Mouse (Mus musculus): ENCODE results near the gene Pcgf2.
"Not testable (repeated sequence)": the region's sequence is repeated elsewhere in the genome, so short reads cannot be mapped to it uniquely, and the experiment has no call there.

Pcgf2 gene

GRCm38 (mm10) chr11:97700003-97700745, at the start of gene Pcgf2:
Gene Pcgf2, minus strand, starts transcription at chr11:97700497.
- peak; percentile 82 to 85 for DNase-seq (ENCODE audit: low spot score in 2 of 2)

- DNase-seq (ENCODE audit: low spot score in 2 of 2) = no peak
Measured at GRCm38 (mm10) chr11:97748496-97748895, 48.2 kb upstream of the Pcgf2 start.

- no peak for DNase-seq (ENCODE audit: low spot score in 2 of 2)
Measured at GRCm38 (mm10) chr11:97747773-97748172, 47.5 kb upstream of the Pcgf2 start.

GRCm38 (mm10) chr11:97745331-97745721, 45.0 kb upstream of the Pcgf2 start:
- no peak for DNase-seq (ENCODE audit: low spot score in 2 of 2)

- peak; percentile 99 for DNase-seq (ENCODE audit: low spot score in 2 of 2)
Measured at GRCm38 (mm10) chr11:97744718-97745330, 44.5 kb upstream of the Pcgf2 start.

- DNase-seq (ENCODE audit: low spot score in 2 of 2) = no peak
Measured at GRCm38 (mm10) chr11:97744063-97744717, 43.9 kb upstream of the Pcgf2 start, which contains the start of gene Pip4k2b. Gene Pip4k2b, minus strand, starts transcription at chr11:97744704.

GRCm38 (mm10) chr11:97743423-97743822, 43.1 kb upstream of the Pcgf2 start:
- DNase-seq (ENCODE audit: low spot score in 2 of 2) = no peak

GRCm38 (mm10) chr11:97742591-97742990, 42.3 kb upstream of the Pcgf2 start:
- no peak for DNase-seq (ENCODE audit: low spot score in 2 of 2)

GRCm38 (mm10) chr11:97742157-97742556, 41.9 kb upstream of the Pcgf2 start:
- DNase-seq (ENCODE audit: low spot score in 2 of 2) = no peak

- DNase-seq (ENCODE audit: low spot score in 2 of 2) = peak; percentile 59 to 67
Measured at GRCm38 (mm10) chr11:97740190-97740589, 39.9 kb upstream of the Pcgf2 start.

GRCm38 (mm10) chr11:97739155-97739554, 38.9 kb upstream of the Pcgf2 start:
- no peak for DNase-seq (ENCODE audit: low spot score in 2 of 2)

GRCm38 (mm10) chr11:97738703-97739102, 38.4 kb upstream of the Pcgf2 start:
- DNase-seq (ENCODE audit: low spot score in 2 of 2) = no peak

- no peak for DNase-seq (ENCODE audit: low spot score in 2 of 2)
Measured at GRCm38 (mm10) chr11:97737600-97737999, 37.3 kb upstream of the Pcgf2 start.

- DNase-seq (ENCODE audit: low spot score in 2 of 2) = no peak
Measured at GRCm38 (mm10) chr11:97736645-97737044, 36.3 kb upstream of the Pcgf2 start.

GRCm38 (mm10) chr11:97734810-97735209, 34.5 kb upstream of the Pcgf2 start:
- DNase-seq (ENCODE audit: low spot score in 2 of 2) = not testable (repeated sequence)

- no peak for DNase-seq (ENCODE audit: low spot score in 2 of 2)
Measured at GRCm38 (mm10) chr11:97733689-97734088, 33.4 kb upstream of the Pcgf2 start.

GRCm38 (mm10) chr11:97728730-97729129, 28.4 kb upstream of the Pcgf2 start:
- no peak for DNase-seq (ENCODE audit: low spot score in 2 of 2)

- DNase-seq (ENCODE audit: low spot score in 2 of 2) = no peak
Measured at GRCm38 (mm10) chr11:97728311-97728710, 28.0 kb upstream of the Pcgf2 start.

GRCm38 (mm10) chr11:97723709-97724108, 23.4 kb upstream of the Pcgf2 start:
- no peak for DNase-seq (ENCODE audit: low spot score in 2 of 2)

GRCm38 (mm10) chr11:97721338-97721737, 21.0 kb upstream of the Pcgf2 start:
- no peak for DNase-seq (ENCODE audit: low spot score in 2 of 2)

- no peak for DNase-seq (ENCODE audit: low spot score in 2 of 2)
Measured at GRCm38 (mm10) chr11:97719041-97719440, 18.7 kb upstream of the Pcgf2 start.

GRCm38 (mm10) chr11:97718281-97718860, 18.1 kb upstream of the Pcgf2 start:
- DNase-seq (ENCODE audit: low spot score in 2 of 2) = no peak

Data from right cerebral cortex, postnatal 10 days (tissue).